Mouse (Mus musculus) brain, embryonic 14.5 days (tissue): ENCODE results near the gene Gm29427.

ENCODE experiments used
- CTCF ChIP-seq: fragments of 200-500 bp; IDR thresholded peaks from 2 replicates; pipeline ENCODE4 v1.5.1; 2012; ENCODE audit warnings: inconsistent platforms, mild to moderate bottlenecking, moderate library complexity, borderline replicate concordance; ENCODE audit not compliant: insufficient read depth, insufficient read length; ENCODE audit errors: extremely low read depth
- POLR2A ChIP-seq: fragments of 200-500 bp; IDR thresholded peaks from 2 replicates; pipeline ENCODE4 v1.6.1; 2012; ENCODE audit warnings: mild to moderate bottlenecking, inconsistent platforms, borderline replicate concordance; ENCODE audit not compliant: poor library complexity, insufficient read depth, insufficient read length, severe bottlenecking; ENCODE audit errors: extremely low read depth

DNA sequence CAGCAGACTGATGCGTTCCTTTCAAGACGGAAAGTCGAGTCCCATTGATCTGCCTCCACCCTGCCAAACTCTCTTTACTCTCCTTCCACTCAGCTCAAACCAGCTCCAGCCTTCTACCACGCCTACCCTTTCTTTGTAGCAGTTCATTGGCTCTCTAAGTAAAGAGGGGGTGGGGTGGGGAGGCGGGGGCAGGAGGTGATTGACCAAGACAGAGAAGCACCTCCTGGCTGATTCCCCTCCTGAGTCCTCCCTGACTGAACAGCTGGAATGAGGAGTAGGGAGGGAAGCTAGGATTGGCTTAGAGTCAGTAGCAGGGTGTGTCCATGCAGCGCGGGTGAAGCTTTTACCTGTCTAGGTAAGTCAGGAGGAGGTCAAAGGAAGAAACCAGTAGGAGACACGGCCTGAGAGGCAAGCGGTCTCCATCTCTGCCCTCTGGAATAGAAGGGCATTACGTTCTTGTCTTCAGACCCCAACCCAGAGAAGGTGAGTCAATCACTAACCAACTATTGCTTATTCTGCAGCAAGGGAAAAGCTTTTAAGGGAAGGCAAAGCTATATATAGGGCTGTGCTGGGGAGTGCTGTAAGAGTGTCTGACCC lies 16.2 kb upstream of the Gm29427 start, which contains the start of gene AA986860:
- TF ChIP-seq CTCF (no peak), POLR2A (no peak)
